Mouse (Mus musculus) heart, embryonic 16.5 days (tissue): ENCODE results near the gene Sppl3. TPM values are rescaled to one million over a fixed set of nuclear protein-coding genes. Genes with fewer than 3 reads are reported as not detected.

Source experiments
- ATAC-seq: fragments of 200-750 bp; cut with Nextera tagmentation; replicated peaks from 2 replicates; pipeline ENCODE4 v1.8.0; 2017; ENCODE audit warnings: moderate number of reproducible peaks; ENCODE audit not compliant: insufficient read depth, low FRiP score; ENCODE audit errors: extremely low read depth
- H3K27ac ChIP-seq: fragments of 300-500 bp; sonication (generic); 2 replicates; pipeline ENCODE4 v1.5.1; 2014; ENCODE audit warnings: mild to moderate bottlenecking, low read length, control low read depth, moderate library complexity
- H3K27me3 ChIP-seq: fragments of 300-500 bp; sonication (generic); 2 replicates; pipeline ENCODE4 v1.6.1; 2014; ENCODE audit warnings: low read length, mixed read lengths; ENCODE audit not compliant: control insufficient read depth, insufficient read depth
- H3K36me3 ChIP-seq: fragments of 300-500 bp; sonication (generic); 2 replicates; pipeline ENCODE4 v1.6.1; 2014; ENCODE audit not compliant: control insufficient read depth, insufficient read depth
- H3K4me1 ChIP-seq: fragments of 300-500 bp; sonication (generic); 2 replicates; pipeline ENCODE4 v1.6.1; 2014; ENCODE audit warnings: low read length, mixed read lengths; ENCODE audit not compliant: control insufficient read depth, insufficient read depth
- H3K4me2 ChIP-seq: fragments of 300-500 bp; sonication (generic); 2 replicates; pipeline ENCODE4 v1.6.1; 2014; ENCODE audit warnings: low read depth, mild to moderate bottlenecking, control low read depth, low read length
- H3K4me3 ChIP-seq: fragments of 300-500 bp; sonication (generic); 2 replicates; pipeline ENCODE4 v1.5.1; 2014; ENCODE audit warnings: mild to moderate bottlenecking, control low read depth, low read length
- H3K9ac ChIP-seq: fragments of 300-500 bp; sonication (generic); 2 replicates; pipeline ENCODE4 v1.6.1; 2014; ENCODE audit warnings: low read length, control low read depth
- H3K9me3 ChIP-seq: fragments of 300-500 bp; sonication (generic); replicated peaks from 2 replicates; pipeline ENCODE4 v1.6.1; 2016; ENCODE audit warnings: low read length; ENCODE audit not compliant: control insufficient read depth
- WGBS: fragments of 180-500 bp; shearing (Covaris S2); extraction: QIAGEN DNeasy Blood & Tissue Kit; methylation state at CpG from one replicate; pipeline ENCODE4 v1.1.7; 2014; 5-methylcytosine and 5-hydroxymethylcytosine counted together
- polyA plus RNA-seq: library from polyadenylated mRNA; unstranded; fragments of >200 nt; fragmentation: Nextera tagmentation; extraction: Ambion mirVana; gene quantifications from 2 replicates; pipeline ENCODE4 v1.2.1, GENCODE M21; 2015

The Sppl3 gene
- polyA plus RNA-seq, 1 experiment from 2014 or later = 7.3 TPM

DNA sequence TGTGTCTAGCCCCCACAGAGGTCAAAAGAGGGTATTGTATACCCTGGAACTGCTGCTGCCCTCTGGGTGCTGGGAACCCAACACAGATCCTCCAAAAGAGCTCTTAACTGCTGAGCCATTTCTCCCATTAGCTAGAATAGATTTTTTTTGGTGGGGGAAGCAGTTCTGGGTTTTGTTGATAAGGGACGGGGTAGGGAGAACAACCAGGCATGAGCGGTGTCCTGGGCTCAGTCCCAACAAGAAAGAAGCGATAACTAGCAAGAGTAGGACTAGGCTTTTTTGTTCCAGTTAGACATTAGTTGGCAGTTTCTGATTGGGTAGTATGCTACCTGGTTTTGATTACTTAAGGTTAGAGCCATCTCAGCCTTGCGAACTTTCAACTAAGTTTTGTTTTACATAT lies 46.2 kb downstream of the Sppl3 start:
- no peaks in the 10 kb centered on the region for H3K27me3 ChIP-seq
- H3K9me3 ChIP-seq = no peaks in the 10 kb centered on the region
- no peak overlapping the region for H3K4me2 ChIP-seq
- no peak overlapping the region for H3K4me3 ChIP-seq
- 78% methylated on average over 4 of the region's 4 CpGs for WGBS
- peaks cover 37% of the 10 kb centered on the region for H3K4me1 ChIP-seq
- peaks cover 5% of the 10 kb centered on the region; the same call in 1 of the 2 replicates for H3K36me3 ChIP-seq
- no peak overlapping the region for H3K9ac ChIP-seq
- no peak for ATAC-seq
- no peak overlapping the region for H3K27ac ChIP-seq

DNA sequence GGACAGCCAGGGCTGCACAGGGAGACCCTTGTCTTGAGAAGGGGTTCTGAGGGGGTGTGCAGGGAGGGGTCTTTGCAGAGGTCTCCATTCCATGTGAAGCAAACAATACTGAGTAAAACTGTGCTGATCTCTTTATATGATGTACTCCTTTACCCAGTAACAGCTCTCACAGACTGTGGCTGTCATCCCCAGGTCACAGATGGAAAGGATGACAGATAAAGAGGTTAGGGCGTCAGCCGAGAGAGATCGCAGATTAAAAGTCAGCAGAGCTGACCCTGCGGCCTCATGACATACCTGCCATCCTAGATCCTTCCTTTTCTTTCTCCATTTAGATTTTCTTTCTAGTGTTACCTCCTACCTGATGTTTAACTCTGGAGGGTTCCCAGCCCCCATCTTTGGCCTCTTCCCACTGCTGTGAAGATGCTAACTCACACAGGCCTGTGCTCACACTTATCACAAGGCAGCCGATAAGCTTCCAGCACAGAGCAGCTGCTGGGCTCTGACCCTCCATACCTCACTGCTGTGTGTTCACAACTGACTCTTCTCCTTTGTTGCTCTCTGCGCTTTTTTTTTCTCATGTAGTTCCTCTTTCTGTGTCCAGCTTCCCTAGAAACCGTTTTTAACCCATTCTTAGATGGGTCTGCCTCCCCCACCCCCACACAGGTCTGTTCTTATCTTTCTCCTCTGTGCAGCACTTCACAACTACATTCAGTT lies 47.8 kb downstream of the Sppl3 start:
- H3K27me3 ChIP-seq = no peaks in the 10 kb centered on the region
- no peak overlapping the region for H3K9ac ChIP-seq
- H3K27ac ChIP-seq = no peak overlapping the region
- H3K4me2 ChIP-seq = no peak overlapping the region
- no peaks in the 10 kb centered on the region for H3K9me3 ChIP-seq
- peak; percentile 45; the same call in 1 of the 2 replicates for ATAC-seq
- H3K36me3 ChIP-seq = peaks cover 5% of the 10 kb centered on the region; the same call in 1 of the 2 replicates
- 26% methylated on average over 7 of the region's 7 CpGs for WGBS
- H3K4me3 ChIP-seq = no peak overlapping the region
- H3K4me1 ChIP-seq = peaks cover 27% of the 10 kb centered on the region

DNA sequence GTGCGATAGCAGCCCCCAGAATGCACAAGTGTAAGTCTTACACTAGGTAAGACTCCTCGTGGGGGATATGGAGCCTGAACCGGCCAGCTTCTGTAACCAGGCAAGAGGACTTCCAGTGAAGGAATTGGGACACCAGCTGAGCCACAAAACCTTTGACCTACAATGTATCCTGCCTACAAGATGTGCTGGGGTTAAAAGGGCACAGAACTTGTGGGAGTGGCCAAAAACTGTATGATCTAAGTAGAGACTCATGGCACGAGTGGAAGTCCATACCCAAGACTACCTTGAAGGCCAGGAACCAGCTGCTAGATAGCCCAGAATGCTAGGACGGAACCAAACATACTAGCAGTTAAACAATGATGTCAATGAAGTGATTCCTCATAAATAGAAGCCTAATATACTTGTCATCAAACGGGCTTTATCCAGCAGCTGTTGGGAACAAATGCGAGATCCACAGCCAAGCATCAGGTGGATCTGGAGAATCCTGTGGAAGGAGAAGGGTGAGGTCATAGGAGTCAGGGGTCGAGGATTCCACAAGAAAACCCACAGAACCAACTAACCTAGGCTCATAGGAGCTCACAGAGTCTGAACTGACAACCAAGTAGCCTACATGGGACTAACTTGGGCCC lies 49.2 kb downstream of the Sppl3 start:
- H3K4me1 ChIP-seq = peaks cover 16% of the 10 kb centered on the region
- H3K9me3 ChIP-seq = no peaks in the 10 kb centered on the region
- WGBS = 84% methylated on average over 8 of the region's 8 CpGs
- no peak overlapping the region for H3K4me2 ChIP-seq
- ATAC-seq = no peak
- no peak overlapping the region for H3K4me3 ChIP-seq
- no peaks in the 10 kb centered on the region for H3K27me3 ChIP-seq
- peaks cover 5% of the 10 kb centered on the region; the same call in 1 of the 2 replicates for H3K36me3 ChIP-seq
- H3K27ac ChIP-seq = no peak overlapping the region
- H3K9ac ChIP-seq = no peak overlapping the region

DNA sequence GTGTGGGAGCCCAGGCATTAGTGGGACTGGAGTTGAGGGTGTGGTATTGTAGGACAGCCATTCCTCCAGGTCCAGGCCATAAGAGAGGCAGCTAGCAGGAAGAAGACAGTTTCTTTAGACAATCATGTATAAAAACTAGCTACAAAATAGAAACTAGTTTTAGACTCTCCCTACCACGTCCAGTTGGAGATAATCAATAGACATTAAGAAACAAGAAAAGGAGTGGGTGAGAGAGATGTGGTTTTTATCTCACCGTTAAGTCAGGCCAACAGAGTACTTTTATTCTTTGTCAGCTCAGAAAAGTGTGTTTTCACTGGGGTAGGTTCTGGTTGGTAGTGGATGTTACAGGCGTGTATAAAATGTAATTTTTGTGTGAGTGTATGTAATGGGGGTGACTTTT lies 50.0 kb downstream of the Sppl3 start:
- H3K4me1 ChIP-seq = peaks cover 16% of the 10 kb centered on the region
- H3K9ac ChIP-seq = no peak overlapping the region
- no peak overlapping the region for H3K4me3 ChIP-seq
- ATAC-seq = no peak
- no peak overlapping the region for H3K4me2 ChIP-seq
- H3K27ac ChIP-seq = no peak overlapping the region
- H3K27me3 ChIP-seq = no peaks in the 10 kb centered on the region
- no peaks in the 10 kb centered on the region for H3K9me3 ChIP-seq
- 85% methylated on average over 3 of the region's 3 CpGs for WGBS
- H3K36me3 ChIP-seq = peaks cover 5% of the 10 kb centered on the region; the same call in 1 of the 2 replicates

DNA sequence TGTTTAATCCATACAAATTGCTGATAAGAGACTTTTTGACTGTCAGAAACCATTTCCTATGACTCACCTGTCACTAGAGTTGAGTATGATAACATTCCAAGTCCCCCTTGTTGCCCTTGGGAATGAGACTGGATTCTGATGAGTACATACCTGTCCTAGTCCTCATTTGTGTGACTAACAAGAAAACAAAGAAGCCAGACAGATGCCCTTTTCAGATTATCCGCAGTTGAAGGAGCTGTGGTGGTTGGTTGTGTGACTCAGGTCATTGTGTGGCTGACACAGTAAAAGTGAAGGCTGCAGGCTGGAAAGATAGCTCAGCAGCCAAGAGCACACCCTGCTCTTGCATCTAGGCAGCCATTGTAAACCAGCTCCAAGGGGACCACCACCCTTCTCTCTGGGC lies 51.6 kb downstream of the Sppl3 start:
- no peak for ATAC-seq
- no peak overlapping the region for H3K4me3 ChIP-seq
- H3K4me1 ChIP-seq = peaks cover 22% of the 10 kb centered on the region
- peaks cover 5% of the 10 kb centered on the region; the same call in 1 of the 2 replicates for H3K36me3 ChIP-seq
- no peak overlapping the region for H3K4me2 ChIP-seq
- no peaks in the 10 kb centered on the region for H3K27me3 ChIP-seq
- no peak overlapping the region for H3K27ac ChIP-seq
- WGBS = 85% methylated on average over 1 of the region's 1 CpGs
- H3K9ac ChIP-seq = no peak overlapping the region
- H3K9me3 ChIP-seq = no peaks in the 10 kb centered on the region

DNA sequence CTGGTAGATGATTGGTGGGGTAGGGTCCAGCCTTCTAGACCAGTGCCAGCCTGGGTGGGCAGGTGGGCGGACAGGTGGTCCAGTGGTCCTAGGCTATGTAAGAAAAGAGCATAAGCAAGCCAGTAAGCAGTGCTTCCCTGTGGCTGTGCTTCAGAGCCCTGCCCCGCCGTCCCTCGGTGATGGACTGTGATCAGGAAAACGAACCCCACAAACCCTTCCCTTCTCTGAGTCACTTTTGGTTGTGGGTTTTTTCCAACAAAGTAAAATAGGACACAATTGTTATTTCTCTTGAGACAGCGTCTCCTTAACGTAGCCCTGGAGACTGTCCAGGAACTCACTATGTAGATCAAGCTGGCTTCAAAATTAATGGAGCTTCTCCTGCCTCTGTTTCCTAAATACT lies 52.5 kb downstream of the Sppl3 start:
- Histone ChIP-seq H3K27me3 (no peaks in the 10 kb centered on the region), H3K27ac (no peak overlapping the region), H3K4me2 (no peak overlapping the region), H3K9me3 (no peaks in the 10 kb centered on the region), H3K9ac (no peak overlapping the region), H3K36me3 (peaks cover 5% of the 10 kb centered on the region; the same call in 1 of the 2 replicates), H3K4me3 (no peak overlapping the region), H3K4me1 (peaks cover 30% of the 10 kb centered on the region)
- WGBS = 86% methylated on average over 7 of the region's 7 CpGs
- ATAC-seq = no peak

DNA sequence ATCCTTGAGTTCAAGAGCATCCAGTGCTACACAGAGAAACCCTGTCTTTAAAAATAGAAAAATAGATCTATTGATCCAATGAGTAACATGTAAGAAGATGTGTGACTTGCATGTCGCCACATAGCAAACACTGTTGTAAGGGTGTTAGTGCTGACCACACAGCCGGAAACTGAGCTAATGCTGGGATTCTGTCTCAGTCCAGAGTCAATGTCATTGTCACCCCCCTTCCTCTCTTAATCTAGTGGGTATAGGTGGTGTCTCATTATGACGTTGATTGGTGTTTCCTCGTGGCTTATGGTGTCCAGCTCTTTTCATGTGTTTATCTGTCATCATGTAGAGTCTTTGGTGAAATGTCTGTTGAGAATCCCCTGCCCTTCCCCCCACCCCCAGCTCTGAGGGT lies 55.3 kb downstream of the Sppl3 start:
- 42% methylated on average over 4 of the region's 4 CpGs for WGBS
- Histone ChIP-seq H3K36me3 (peaks cover 5% of the 10 kb centered on the region; the same call in 1 of the 2 replicates), H3K9me3 (no peaks in the 10 kb centered on the region), H3K9ac (no peak overlapping the region), H3K4me3 (no peak overlapping the region), H3K27me3 (no peaks in the 10 kb centered on the region), H3K4me1 (peaks cover 35% of the 10 kb centered on the region), H3K4me2 (no peak overlapping the region), H3K27ac (no peak overlapping the region)
- ATAC-seq = no peak

DNA sequence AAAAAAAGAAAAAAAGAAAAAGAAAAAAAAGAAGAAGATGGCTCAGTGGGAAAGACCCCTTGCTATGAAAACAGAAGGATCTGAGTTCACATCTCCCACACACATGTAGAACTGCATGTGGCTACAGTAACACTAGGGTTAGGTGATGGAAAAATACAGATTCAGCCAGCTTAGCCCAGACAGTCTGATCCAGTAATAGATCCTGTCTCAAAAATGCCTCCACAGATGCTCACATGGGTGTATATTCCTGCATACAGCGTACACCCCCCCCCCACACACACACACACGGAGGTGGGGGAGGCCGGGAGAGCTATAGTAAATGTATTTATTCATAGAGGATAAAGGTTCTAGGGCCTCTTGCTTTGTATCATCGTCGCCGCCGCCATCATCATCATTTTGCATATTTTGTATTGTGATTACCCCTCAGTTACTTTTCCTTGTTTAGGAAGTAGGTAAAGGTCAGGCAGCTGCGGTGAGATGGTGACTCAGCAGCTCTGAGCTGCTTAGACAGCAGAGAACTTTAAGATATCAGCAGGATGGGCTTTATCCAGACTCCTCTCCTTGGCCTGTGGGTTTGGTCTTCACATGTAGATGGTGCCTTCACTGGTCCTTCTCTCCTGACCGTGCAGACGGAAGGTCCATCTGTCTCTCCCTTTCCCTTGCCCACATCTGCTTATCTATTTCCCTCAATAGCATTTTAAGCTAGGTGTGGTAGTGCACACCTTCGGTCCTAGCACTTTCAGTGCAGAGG lies 57.9 kb downstream of the Sppl3 start:
- H3K9ac ChIP-seq = no peak overlapping the region
- H3K27ac ChIP-seq = no peak overlapping the region
- ATAC-seq = no peak
- WGBS = 83% methylated on average over 11 of the region's 11 CpGs
- H3K9me3 ChIP-seq = no peaks in the 10 kb centered on the region
- H3K4me2 ChIP-seq = no peak overlapping the region
- H3K27me3 ChIP-seq = no peaks in the 10 kb centered on the region
- no peaks in the 10 kb centered on the region for H3K36me3 ChIP-seq
- H3K4me3 ChIP-seq = no peak overlapping the region
- H3K4me1 ChIP-seq = peaks cover 52% of the 10 kb centered on the region

DNA sequence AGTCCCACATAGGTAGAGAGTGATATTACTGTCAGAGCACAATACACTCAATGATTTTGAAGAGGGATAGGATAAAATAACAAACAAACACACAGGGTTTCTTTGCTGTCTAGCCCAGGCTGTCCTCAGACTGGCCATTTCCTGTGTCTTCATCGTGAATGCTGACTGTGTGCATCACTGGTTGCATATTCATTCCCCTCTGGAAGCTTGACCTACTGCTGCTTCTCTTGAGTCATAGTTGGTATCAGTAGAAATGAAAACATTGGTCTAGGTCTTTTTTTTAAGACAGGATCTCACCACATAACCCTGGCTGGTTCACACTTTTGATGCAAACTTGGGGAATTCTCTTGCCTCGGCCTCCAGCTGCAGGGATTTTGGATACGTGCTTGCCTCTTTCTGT lies 58.7 kb downstream of the Sppl3 start:
- H3K36me3 ChIP-seq = no peaks in the 10 kb centered on the region
- H3K4me3 ChIP-seq = no peak overlapping the region
- no peak for ATAC-seq
- H3K9me3 ChIP-seq = no peaks in the 10 kb centered on the region
- no peak overlapping the region for H3K9ac ChIP-seq
- no peaks in the 10 kb centered on the region for H3K27me3 ChIP-seq
- 76% methylated on average over 3 of the region's 3 CpGs for WGBS
- no peak overlapping the region for H3K27ac ChIP-seq
- no peak overlapping the region for H3K4me2 ChIP-seq
- peaks cover 52% of the 10 kb centered on the region for H3K4me1 ChIP-seq
